Mouse (Mus musculus) intestine, embryonic 16.5 days (tissue): ENCODE measurements around the gene Heatr9. TPM values are rescaled to one million over a fixed set of nuclear protein-coding genes. Genes with fewer than 3 reads are reported as not detected.

Experiments used
- ATAC-seq: fragments of 200-750 bp; cut with Nextera tagmentation; 2 replicates; pipeline ENCODE4 v1.8.0; 2017; ENCODE audit warnings: moderate TSS enrichment, moderate library complexity
- H3K27ac ChIP-seq: fragments of 300-500 bp; sonication (generic); 2 replicates; pipeline ENCODE4 v1.5.1; 2014; ENCODE audit warnings: mild to moderate bottlenecking, low read length
- H3K27me3 ChIP-seq: fragments of 300-500 bp; sonication (generic); replicated peaks from 2 replicates; pipeline ENCODE4 v1.6.1; 2014; ENCODE audit warnings: low read length, control low read depth, mixed read lengths; ENCODE audit not compliant: control insufficient read depth, insufficient read depth
- H3K36me3 ChIP-seq: fragments of 300-500 bp; sonication (generic); 2 replicates; pipeline ENCODE4 v1.6.1; 2014; ENCODE audit warnings: low read length, control low read depth; ENCODE audit not compliant: control insufficient read depth, insufficient read depth
- H3K4me1 ChIP-seq: fragments of 300-500 bp; sonication (generic); 2 replicates; pipeline ENCODE4 v1.6.1; 2014; ENCODE audit warnings: low read length, control low read depth, mixed read lengths; ENCODE audit not compliant: control insufficient read depth, insufficient read depth
- H3K4me2 ChIP-seq: fragments of 300-500 bp; sonication (generic); 2 replicates; pipeline ENCODE4 v1.6.1; 2014; ENCODE audit warnings: low read depth, low read length, control low read depth
- H3K4me3 ChIP-seq: fragments of 300-500 bp; sonication (generic); 2 replicates; pipeline ENCODE4 v1.5.1; 2014; ENCODE audit warnings: mild to moderate bottlenecking, low read length
- H3K9ac ChIP-seq: fragments of 300-500 bp; sonication (generic); 2 replicates; pipeline ENCODE4 v1.6.1; 2014; ENCODE audit warnings: low read depth, low read length
- H3K9me3 ChIP-seq: fragments of 300-500 bp; sonication (generic); 2 replicates; pipeline ENCODE4 v1.6.1; 2016; ENCODE audit warnings: low read length, control low read depth; ENCODE audit not compliant: control insufficient read depth
- WGBS: fragments of 180-500 bp; shearing (Covaris S2); extraction: QIAGEN DNeasy Blood & Tissue Kit; methylation state at CpG from one replicate; pipeline ENCODE4 v1.1.7; 2014; 5-methylcytosine and 5-hydroxymethylcytosine counted together
- polyA plus RNA-seq: library from polyadenylated mRNA; unstranded; fragments of >200 nt; fragmentation: Nextera tagmentation; extraction: Ambion mirVana; gene quantifications from 2 replicates; pipeline ENCODE4 v1.2.1, GENCODE M21; 2015

Heatr9 gene
- polyA plus RNA-seq, 1 experiment from 2014 or later = not detected

- H3K9ac ChIP-seq = peak within 1 kb of the TSS; percentile 72
- under 1% methylated on average over 42 of the region's 42 CpGs for WGBS
- no peaks in the 10 kb centered on the region for H3K36me3 ChIP-seq
- H3K27ac ChIP-seq = no peak within 1 kb of the TSS
- H3K4me2 ChIP-seq = peak within 1 kb of the TSS; percentile 96
- peaks cover 7% of the 10 kb centered on the region for H3K4me1 ChIP-seq
- no peaks in the 10 kb centered on the region for H3K9me3 ChIP-seq
- ATAC-seq = peak; percentile 70
- H3K27me3 ChIP-seq = peaks cover 5% of the 10 kb centered on the region; the same call in 1 of the 2 replicates
- peak within 1 kb of the TSS; percentile 69 for H3K4me3 ChIP-seq
Observed at GRCm38 (mm10) chr11:83462711-83463244, 59.2 kb downstream of the Heatr9 start, which contains the start of gene Mmp28. Mmp28 (minus strand) TSS chr11:83463071.

Other genes with a start within 250 kb of the Heatr9 start
- gene Slfn14, start 235.4 kb downstream of the Heatr9 start, polyA plus RNA-seq = 0.37 and 0.73 TPM in 2 replicates
- gene Ap2b1, start 223.2 kb downstream of the Heatr9 start, polyA plus RNA-seq = 46.3 and 49.1 TPM in 2 replicates
- gene Pex12, start 219.6 kb downstream of the Heatr9 start, polyA plus RNA-seq = 15.3 and 16.2 TPM in 2 replicates
- 0.39 and 0.50 TPM in 2 replicates for gene Rasl10b, start 113.0 kb downstream of the Heatr9 start, polyA plus RNA-seq
- 0.06 and 0.13 TPM in 2 replicates for gene Gas2l2, start 92.7 kb downstream of the Heatr9 start, polyA plus RNA-seq
- gene 1700020L24Rik, start 84.5 kb downstream of the Heatr9 start, polyA plus RNA-seq = 0.97 and 1.5 TPM in 2 replicates
- gene Mmp28, start 59.1 kb downstream of the Heatr9 start, polyA plus RNA-seq = 1.3 and 2.0 TPM in 2 replicates
- gene Taf15, start 49.1 kb downstream of the Heatr9 start, polyA plus RNA-seq = 8.3 and 10.0 TPM in 2 replicates
- 3.5 and 4.8 TPM in 2 replicates for gene Ccl5, start 8.3 kb upstream of the Heatr9 start, polyA plus RNA-seq
- 47.6 and 52.6 TPM in 2 replicates for gene Ccl9, start 56.5 kb upstream of the Heatr9 start, polyA plus RNA-seq
- gene Ccl6, start 70.9 kb upstream of the Heatr9 start, polyA plus RNA-seq = 30.3 and 39.1 TPM in 2 replicates
- not detected in 2 replicates for gene Rpl9-ps1, start 123.4 kb upstream of the Heatr9 start, polyA plus RNA-seq
- gene Ccl3, start 127.2 kb upstream of the Heatr9 start, polyA plus RNA-seq = 0.43 and 0.66 TPM in 2 replicates
- gene Ccl4, start 140.4 kb upstream of the Heatr9 start, polyA plus RNA-seq = 0.37 and 0.64 TPM in 2 replicates
- 1.9 and 2.3 TPM in 2 replicates for gene Wfdc17, start 181.8 kb upstream of the Heatr9 start, polyA plus RNA-seq
- gene Wfdc18, start 186.8 kb upstream of the Heatr9 start, polyA plus RNA-seq = 0.38 TPM in 1 of 2 replicates, not detected in the other
- 0.37 and 0.60 TPM in 2 replicates for gene Wfdc21, start 224.8 kb upstream of the Heatr9 start, polyA plus RNA-seq
- gene Heatr6, start 231.5 kb upstream of the Heatr9 start, polyA plus RNA-seq = 16.3 and 18.1 TPM in 2 replicates